Mouse (Mus musculus) layer of hippocampus, adult 2 months (tissue): ENCODE data around the gene Gdnf. TPM values are rescaled to one million over a fixed set of nuclear protein-coding genes. Genes with fewer than 3 reads are reported as not detected.

Experiments
- DNase-seq, 2 experiments: peaks; one replicate each; pipeline ENCODE4 v3.0.0; 2022; ENCODE audit warnings: low spot score in 2 of 2
- H3K27ac ChIP-seq: fragments of 200-600 bp; 2 replicates; pipeline ENCODE4 v1.8.1; 2022
- H3K4me3 ChIP-seq: fragments of 200-600 bp; 2 replicates; pipeline ENCODE4 v1.8.1; 2022; ENCODE audit warnings: mild to moderate bottlenecking
- CTCF ChIP-seq: fragments of 200-600 bp; conservative IDR thresholded peaks from 2 replicates; pipeline ENCODE4 v1.8.1; 2022; ENCODE audit warnings: antibody characterized with exemption, mild to moderate bottlenecking, moderate library complexity
- long read RNA-seq, 2 experiments: library from polyadenylated mRNA; stranded (forward); transcript quantifications; one replicate each; pipeline ENCODE4 v2.0.0; 2021; ENCODE audit warnings: borderline mapping rate in 2 of 2
- total RNA-seq, 2 experiments: library from RNA; stranded (reverse); gene quantifications; 2 replicates each; pipeline ENCODE4 v1.2.3; 2021

The Gdnf gene
- under 1 TPM; 0.15 to 0.25 TPM for total RNA-seq
- long read RNA-seq, experiment 1: 0 reads
- long read RNA-seq, experiment 2: 0 reads

DNA sequence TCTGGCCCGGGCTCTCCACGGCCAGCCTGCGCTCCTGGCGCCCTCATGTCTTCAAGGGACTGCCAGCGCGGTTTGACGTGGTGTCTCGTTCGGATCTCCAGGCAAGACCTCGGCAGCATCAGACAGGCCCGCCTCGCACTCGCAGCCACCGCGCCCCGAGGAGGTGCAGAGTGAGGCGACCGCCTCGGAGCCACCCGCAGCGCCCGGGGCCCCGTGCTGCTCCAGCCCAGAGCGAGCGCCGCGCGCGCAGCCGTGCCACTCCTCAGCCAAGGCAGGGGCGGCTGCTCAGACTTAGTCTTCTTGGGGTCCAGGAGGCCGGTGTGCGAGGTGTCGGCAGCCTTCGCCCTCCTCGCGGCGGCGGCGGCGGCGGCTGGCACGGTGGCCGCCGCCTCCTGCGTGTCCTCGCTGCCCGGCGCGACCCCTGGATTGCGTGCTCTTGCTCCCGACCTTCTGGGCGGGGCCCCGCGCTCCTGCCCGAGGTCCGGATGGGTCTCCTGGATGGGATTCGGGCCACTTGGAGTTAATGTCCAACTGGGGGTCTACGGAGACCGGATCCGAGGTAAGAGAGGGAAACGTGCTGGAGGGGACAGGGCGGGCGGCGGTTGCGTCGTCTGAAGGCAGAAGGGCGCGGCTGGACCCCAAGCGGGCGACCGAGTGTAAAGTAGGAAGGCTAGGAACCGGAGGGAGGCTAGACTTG, at the start of gene Gdnf:
TSS of gene Gdnf (plus strand) at position 291 of the 697 bp plus-strand sequence.
- no peak for DNase-seq
- Histone ChIP-seq H3K27ac (no peak within 1 kb of the TSS), H3K4me3 (peak within 1 kb of the TSS; percentile 54)
- no peak for TF ChIP-seq CTCF

DNA sequence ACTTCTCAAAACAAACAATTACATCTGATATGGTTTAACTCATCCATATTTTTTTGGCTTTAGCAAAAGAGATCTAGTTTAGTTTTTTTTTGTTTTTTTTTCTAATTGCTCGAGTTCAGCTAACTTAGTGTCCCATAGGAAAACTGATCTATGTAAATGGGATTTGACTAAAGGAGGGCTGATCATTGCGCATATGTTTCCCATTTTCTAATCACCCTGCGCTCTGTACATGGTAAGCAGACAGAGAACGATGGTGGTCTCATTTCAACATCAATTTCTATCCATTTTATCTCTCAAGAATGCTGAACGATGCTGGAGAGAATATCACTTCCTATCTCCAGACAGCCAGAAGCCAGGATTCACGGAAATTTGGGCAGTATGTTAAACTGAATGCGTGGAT, 43.5 kb upstream of the Gdnf start:
- no peak for TF ChIP-seq CTCF
- no peak overlapping the region for H3K4me3 ChIP-seq
- no peak for DNase-seq
- no peak overlapping the region for H3K27ac ChIP-seq

DNA sequence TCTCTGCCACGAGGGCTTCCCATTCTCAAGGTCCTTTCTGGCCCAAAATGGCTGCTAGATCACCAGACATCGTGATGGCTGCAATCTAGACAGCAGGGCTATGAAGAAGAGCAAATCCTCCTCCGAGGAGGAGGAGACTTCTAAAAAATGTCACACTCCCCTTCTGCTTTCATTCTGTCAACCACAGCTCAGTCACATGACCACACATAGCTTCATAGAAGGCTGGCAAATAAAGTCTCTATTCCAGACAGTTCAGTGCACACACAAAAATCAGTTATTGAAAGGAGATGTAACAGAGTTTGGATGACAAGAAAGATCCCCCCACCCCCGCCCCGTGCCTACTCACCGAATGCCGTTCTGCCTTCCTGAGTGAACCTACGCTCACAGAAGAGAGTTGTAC, 37.7 kb upstream of the Gdnf start:
- TF ChIP-seq CTCF: no peak
- no peak overlapping the region for H3K4me3 ChIP-seq
- DNase-seq: no peak
- H3K27ac ChIP-seq: no peak overlapping the region

- TF ChIP-seq CTCF: no peak
- DNase-seq: no peak
Observed at GRCm38 (mm10) chr15:7781517-7781916, 29.1 kb upstream of the Gdnf start.

GRCm38 (mm10) chr15:7809841-7810391, 730 bp upstream of the Gdnf start:
- DNase-seq: no peak
- TF ChIP-seq CTCF: no peak; the same call in none of the 2 replicates
- Histone ChIP-seq H3K27ac (no peak overlapping the region), H3K4me3 (peak overlapping the region; percentile 54)

More at GRCm38 (mm10) chr15:7781517-7781916, 29.1 kb upstream of the Gdnf start:
- Histone ChIP-seq H3K27ac (no peak overlapping the region), H3K4me3 (no peak overlapping the region)

DNA sequence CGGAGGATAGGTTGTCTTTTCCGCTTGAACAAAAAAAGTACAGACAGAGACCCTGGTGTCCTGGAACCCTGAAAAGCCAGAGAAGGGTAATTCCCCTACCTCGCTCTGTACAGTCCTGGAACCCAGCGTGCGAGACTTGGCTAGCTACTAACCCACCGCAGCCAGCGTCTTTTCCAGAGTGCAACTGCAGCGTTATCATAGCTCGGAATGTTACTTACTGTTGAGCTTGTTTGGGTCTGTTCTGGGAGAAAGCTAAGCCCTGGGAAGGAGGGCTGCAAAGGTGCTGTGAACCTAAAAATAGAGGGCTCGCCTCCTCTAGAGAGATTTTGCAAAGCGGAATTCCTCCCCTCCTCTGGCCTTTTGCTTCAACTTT, 593 bp downstream of the Gdnf start:
- no peak for TF ChIP-seq CTCF
- peak overlapping the region; percentile 54 for H3K4me3 ChIP-seq
- DNase-seq: no peak
- no peak overlapping the region for H3K27ac ChIP-seq

- no peak for DNase-seq
- no peak for TF ChIP-seq CTCF
- no peak overlapping the region for H3K4me3 ChIP-seq
- no peak overlapping the region for H3K27ac ChIP-seq
Observed at GRCm38 (mm10) chr15:7811856-7812733, 1.4 kb downstream of the Gdnf start.

DNA sequence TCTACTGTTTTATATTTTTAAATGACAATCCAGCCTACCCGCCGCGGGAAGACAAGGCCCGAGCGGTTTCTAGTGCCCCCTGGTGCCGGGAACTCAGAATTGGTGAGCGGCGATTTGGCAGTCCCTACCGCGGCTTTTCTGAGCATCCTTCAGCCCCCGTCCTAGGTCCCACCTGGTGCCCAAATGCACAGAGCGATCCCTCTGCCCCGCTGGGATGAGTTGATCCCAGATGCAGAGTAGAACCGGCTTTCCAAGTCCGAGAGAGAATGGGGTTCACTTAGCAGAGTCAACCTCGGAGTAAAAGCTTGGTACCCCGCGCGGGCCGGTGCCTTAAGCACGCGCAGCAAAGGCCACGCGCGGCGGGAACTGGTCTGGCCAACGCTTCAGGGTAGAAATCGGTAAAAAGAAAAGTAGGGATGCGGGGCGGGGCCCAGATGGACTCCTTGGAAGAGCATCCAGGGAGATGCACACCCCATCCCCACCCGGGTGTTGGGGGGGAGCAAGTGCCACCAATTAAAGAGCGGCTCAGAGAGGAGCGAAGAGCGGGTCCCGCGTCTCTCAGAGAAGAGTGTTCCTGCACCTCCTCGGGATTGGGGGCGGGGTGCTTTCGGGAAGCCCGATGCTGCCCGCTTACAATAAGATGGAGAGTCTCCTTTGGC, 2.4 kb downstream of the Gdnf start:
- TF ChIP-seq CTCF: peak; percentile 89
- peak; percentile 69 to 84 for DNase-seq
- Histone ChIP-seq H3K27ac (no peak overlapping the region), H3K4me3 (peak overlapping the region; percentile 66)

DNA sequence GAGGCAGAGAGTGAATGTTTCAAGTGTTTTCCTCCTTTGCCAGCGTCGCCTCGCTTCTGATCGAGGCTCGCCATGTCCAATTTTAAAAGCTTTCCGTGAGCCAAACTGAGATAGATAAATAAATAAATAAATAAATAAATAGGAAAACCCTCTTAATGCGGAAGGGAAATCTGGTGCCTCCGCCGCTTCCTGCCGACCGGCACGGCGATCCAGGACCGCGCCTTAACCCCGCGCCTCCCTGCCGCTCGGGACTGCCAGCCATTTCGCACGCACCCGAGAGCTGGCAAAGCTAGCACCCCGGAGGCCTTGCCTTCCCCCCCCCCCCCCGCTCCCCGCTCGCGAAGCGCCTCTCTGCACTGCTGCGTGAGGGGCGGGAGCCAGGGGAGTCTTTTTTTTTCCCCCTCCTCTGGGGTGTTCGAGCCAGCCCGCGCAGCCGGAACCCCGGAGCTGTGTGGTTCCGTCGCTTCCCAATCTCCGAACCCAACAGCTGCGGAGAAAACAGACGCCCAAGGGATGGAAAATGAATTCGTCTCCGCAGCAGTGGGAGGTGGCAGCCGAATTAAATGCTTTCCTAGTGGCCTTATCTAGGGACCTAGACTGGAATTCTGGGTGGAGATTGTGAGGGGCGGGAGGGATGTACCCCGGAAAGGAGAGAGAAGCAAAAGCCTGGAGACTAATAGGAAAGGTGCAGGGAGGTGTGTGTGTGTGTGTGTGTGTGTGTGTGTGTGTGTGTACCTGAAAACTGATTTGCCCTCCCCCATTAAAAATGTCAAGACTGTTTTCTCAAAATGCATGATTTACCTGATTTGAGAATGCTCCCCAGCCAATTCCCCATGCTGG, 3.1 kb downstream of the Gdnf start:
- H3K4me3 ChIP-seq: peak overlapping the region; percentile 66
- TF ChIP-seq CTCF: no peak
- DNase-seq: peak; percentile 11 to 23
- H3K27ac ChIP-seq: 0 out of 2 replicates have a peak overlapping the region, but pooled peaks have one; percentile 23

- DNase-seq: no peak
- TF ChIP-seq CTCF: no peak
- Histone ChIP-seq H3K4me3 (no peak overlapping the region), H3K27ac (no peak overlapping the region)
Observed at GRCm38 (mm10) chr15:7814371-7814680, 3.7 kb downstream of the Gdnf start.

GRCm38 (mm10) chr15:7814917-7815316, 4.3 kb downstream of the Gdnf start:
- Histone ChIP-seq H3K27ac (no peak overlapping the region), H3K4me3 (no peak overlapping the region)
- DNase-seq: no peak
- TF ChIP-seq CTCF: no peak

DNA sequence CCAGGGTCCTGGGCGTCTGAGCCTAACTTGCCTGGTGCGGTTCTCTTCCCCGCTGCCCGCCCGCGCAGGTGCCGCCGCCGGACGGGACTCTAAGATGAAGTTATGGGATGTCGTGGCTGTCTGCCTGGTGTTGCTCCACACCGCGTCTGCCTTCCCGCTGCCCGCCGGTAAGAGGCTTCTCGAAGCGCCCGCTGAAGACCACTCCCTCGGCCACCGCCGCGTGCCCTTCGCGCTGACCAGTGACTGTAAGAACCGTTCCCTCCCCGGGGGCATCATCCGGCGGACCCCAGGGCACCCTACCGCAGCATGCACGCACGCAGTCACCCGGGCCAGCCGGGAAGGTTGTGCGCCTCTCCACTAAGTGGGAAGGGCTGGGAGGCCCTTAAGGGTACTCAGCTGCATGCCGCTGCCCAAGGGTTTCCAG, 4.9 kb downstream of the Gdnf start:
- DNase-seq: no peak
- Histone ChIP-seq H3K27ac (no peak overlapping the region), H3K4me3 (peak overlapping the region; percentile 1; the same call in 1 of the 2 replicates)
- TF ChIP-seq CTCF: no peak
